Mouse (Mus musculus) right cerebral cortex, adult 18-20 months (tissue): ENCODE measurements around the gene Olfr1200.

Source experiments
- DNase-seq: peaks from one replicate; pipeline ENCODE4 v3.0.0; 2022; ENCODE audit warnings: mixed read lengths

Olfr1200 gene

DNA sequence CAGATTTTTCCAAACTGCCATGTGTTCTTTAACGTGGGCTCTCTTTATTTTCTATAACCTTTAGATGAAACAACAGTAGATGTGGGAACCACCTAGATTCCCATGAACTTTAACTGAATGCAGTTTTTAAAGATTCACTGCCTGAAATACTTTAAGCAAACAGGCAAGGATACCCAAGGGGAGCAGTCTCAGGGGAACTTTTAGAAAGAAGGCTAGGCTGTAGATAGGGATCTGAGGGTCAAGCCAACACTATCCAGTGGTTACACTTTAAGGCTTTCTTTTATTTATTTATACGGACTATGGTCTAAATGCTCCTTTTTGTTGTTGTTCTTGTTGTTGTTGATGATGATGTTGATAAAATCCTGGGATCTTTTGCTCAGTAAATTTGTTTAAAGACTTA, at the start of gene Olfr1200:
TSS of gene Olfr1200 (minus strand) at position 101 of the 400 bp plus-strand sequence.
- no peak for DNase-seq

DNA sequence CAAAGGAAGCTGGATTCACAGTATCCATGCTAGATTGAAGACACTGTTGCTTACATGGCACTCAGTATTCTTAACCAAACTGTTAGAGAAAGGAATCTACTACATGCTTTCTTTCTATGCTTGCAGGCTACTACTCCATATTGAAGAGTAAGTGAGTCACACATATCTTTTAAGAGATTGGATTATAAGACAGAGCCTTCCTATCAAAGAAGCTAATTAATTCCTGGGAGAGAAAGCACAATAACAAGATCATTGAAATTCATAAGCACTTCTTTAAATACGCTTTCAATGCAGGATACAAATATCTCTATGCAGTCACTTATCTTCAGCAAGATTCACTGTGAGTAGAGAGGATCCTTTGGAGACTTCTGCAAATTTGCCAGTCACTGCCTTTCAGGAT, 43.9 kb upstream of the Olfr1200 start, which contains the start of gene Olfr1202:
TSS of gene Olfr1202 (plus strand) at position 301 of the 400 bp plus-strand sequence.
- DNase-seq, result no peak

DNA sequence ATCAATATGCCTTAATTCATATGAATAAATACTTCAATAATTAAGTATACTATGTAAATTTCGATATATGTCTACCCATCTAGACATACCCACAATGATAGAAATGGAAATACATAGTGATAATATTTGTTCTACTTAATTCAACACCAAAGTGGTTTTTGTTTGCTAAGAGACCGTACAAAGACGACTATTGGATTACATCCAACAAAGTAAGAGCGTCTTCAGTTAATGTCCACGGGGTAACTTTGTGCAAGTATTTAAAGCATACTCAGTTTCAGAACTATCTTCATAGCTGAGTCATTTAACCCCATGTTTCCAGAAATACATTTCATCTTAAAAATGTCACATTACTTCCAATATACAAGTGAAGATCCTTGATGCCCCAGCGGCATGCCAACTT, 22.4 kb upstream of the Olfr1200 start, which contains the start of gene Olfr1201:
TSS of gene Olfr1201 (plus strand) at position 301 of the 400 bp plus-strand sequence.
- DNase-seq, result no peak

DNA sequence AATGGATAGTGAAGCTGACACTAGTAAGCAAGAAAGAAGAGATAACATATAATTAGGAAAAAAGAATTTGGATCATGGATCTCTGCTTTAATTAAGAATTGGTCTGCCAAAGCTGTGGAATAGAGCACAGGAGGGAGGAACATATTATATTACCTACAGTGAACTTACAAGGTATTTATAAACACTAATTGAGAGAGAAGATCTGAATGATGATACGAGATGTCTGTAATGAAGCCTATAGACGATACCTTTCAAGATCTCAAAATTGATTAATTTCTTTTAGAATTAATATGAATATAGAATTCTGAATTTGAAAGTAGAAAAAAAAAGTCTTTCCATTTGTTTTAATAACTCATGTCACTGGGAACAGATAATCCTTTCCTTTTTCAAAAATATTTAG, 9.9 kb downstream of the Olfr1200 start, which contains the start of gene Olfr1199:
TSS of gene Olfr1199 (minus strand) at position 101 of the 400 bp plus-strand sequence.
- DNase-seq, result no peak

DNA sequence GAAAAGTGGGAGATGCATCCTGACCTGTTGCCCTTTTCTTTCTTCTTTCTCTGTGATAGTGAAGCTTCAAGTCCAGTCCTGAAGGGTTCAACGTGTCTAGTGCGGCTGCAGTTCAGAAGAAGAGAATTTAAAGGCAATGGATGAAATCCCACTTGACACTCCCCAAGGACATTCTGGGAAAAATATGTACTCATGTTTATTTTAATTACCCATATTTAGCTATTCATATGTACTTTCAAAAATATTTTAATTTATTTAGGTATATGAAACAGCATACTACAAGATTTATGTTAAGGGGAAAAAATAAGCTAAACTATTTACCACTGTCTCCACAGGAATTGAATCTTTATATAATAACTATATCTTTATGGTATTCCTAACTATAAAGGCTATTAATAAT, 19.0 kb downstream of the Olfr1200 start, which contains the start of gene Olfr1198:
TSS of gene Olfr1198 (minus strand) at position 101 of the 400 bp plus-strand sequence.
- DNase-seq, result no peak

DNA sequence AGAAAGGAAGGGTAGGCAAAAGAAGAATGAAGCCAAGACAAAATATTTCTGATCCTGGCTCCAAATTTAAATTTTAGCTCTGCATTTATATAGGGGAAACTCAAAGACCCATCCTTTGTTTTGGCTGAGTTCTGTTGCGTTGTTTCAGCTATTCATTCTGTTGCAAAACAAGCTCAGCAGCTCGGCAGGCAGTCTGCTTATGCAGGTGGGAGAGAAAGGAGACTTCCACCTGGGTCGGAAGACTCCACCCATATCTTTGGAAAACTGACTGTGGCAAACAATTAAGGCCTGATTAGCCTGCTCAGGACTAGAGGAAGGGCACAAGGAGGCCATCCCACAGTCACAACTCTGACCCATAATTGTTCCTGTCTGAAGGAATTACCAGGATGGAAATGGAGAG, 26.9 kb downstream of the Olfr1200 start:
- DNase-seq, result no peak

DNA sequence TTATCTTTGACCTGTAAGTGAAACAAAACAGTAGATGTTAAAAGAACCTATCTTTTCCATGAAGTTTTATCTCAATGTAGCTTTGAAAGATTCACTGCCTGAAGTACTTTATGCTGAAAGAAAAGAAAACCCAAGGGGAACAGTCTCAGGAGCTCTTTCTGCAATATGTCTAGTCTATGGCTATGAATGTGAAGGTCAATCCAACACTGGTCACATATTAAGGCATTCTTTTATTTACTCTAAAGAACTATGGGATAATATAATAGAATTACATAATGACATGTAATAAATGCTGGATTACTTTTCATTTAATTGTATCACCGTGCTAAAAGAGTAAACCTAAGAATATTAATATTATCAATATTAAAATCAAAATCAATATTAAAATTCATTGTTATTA, 38.0 kb downstream of the Olfr1200 start, which contains the start of gene Olfr1197:
TSS of gene Olfr1197 (minus strand) at position 101 of the 400 bp plus-strand sequence.
- DNase-seq, result no peak
